Mouse (Mus musculus): ENCODE results near the gene Ascc1.

The Ascc1 gene

DNA sequence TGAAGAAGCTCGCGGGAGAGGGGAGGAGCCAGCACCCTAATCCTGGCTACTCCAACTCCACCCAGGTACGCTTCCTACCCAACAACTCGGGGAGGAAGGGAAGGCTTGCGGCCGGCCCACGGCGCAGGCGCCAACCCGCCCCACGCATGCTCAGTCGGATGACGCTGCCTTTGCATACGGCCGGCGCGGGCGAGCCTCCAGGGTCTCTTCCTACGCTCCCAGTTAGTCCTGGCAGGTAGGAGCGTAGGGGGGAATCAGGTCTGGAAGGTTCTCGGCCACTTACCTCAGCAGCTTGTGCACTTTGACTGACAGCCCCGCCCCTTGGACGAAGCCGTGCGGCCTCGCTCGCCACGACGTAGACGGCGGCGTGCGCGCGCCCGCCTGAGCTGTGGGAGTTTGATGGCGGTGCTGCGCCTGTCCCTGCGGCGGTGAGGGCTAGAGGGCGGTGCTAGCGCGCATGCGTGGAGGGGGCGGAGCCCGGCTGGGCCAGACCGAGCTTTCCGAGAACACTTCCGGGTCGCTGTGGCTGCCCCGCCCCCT, at the start of gene Ascc1, which contains the start of gene Anapc16:
TSS of gene Ascc1 (plus strand) at position 133 of the 540 bp plus-strand sequence.
TSS of gene Anapc16 (minus strand) at position 463 of the 540 bp plus-strand sequence.
- peak; percentile 97 for DNase-seq

DNA sequence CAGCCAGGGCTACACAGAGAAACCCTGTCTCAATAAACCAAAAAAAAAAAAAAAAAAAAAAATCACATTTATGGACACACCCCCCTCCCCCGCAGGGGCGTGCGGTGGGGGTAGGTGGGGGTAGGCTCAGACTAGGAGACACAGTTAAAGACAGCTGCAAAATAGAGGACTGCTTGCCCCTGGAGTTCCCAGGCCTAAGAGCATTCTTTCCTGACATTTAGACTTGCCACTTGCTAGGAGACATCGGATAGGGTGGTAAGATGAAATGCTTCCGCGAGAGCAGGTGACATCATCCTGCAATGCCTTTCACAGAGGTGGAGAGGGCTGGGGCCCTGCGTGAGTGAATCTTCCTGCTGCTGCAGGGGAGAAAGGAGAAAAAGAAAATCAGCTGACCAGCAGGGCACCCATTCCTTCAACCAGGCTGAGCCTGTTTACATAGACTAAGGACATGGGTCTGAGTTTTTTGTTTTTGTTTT, 49.0 kb upstream of the Ascc1 start:
- no peak for DNase-seq

DNA sequence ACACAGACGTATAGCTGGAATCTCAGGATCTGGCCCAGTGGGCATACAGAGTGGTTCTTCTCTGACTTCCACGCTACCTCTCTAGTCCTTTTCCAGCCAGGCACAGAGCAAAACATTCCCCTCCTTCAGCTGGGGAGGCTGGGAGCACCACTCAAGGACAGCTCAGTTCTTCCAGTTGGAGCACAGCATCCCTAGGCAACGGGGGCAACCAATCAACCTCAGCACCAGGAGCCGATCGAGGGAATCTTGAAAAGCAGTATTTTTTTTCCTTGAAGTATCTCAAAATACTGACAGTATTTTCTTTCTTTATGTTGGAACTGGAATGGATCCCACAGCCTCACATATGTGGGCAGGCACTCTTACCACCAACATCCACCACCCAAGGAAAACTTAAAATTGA, 45.9 kb upstream of the Ascc1 start:
- DNase-seq = no peak

DNA sequence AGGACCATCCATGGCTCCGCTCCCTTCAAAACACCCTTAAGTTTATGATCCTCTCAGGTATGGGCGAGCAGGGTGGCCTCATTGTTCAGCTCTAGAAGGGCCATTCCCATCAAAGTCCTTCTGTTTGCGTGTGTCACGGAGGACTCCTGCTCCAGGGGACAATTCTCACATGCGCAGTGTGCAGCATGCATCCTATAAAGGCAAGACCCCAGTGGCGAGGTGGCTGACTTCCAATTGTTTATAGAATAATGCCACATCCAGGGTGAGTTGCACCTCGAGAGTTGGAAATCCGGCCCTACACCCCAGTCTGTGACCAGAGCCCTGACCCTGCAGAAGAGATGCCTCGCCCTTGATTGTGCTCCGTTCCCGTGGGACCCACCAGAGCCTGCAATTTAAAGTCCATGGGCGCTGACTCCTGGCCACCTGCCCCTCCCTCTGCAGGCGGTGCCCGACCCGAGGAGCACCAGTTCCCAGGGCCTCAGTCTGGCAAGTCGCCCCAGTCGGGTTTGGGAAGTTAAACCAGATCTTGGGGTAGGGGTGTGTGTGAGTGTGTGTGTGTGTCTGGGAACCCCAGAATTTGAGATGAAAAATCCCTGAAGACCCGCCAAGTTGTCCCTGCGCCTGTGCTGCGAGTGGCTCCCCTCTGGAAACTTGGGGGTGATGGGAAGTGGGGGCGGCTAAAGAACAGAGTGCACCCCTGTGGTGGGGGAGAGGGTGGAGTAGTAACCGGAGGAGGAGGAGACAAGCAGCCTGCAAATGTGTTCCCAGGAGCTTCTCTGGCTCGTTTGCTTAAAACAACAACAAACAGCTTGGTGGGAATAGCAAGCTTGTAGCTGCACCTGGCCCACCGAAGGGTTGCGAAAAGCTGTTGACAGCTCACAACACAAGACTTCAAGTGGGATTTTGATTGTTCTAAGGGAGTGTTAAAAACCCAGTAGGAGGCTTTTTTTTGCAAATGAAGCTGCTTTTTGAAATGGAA, 45.1 kb upstream of the Ascc1 start:
- peak; percentile 20 for DNase-seq

DNA sequence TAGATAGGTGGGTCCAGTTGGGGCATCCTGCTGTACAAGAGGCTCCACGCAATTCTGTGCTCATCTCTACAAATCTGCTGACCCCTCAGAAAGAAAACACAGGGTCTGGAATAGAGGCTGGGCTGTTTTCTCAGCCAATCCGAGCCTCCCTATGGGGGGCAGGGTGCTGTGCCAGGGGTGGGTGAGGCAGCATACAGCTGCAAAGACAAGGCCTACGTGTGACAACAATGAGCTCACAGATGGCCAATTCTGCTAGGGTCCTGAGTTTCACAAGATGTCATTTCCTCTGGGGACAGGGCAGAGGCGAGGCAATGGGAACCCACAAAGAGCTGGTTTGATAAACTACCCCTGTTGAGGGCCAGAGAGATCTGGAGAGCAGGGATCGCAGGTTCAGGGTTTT, 44.1 kb upstream of the Ascc1 start:
- DNase-seq = no peak

DNA sequence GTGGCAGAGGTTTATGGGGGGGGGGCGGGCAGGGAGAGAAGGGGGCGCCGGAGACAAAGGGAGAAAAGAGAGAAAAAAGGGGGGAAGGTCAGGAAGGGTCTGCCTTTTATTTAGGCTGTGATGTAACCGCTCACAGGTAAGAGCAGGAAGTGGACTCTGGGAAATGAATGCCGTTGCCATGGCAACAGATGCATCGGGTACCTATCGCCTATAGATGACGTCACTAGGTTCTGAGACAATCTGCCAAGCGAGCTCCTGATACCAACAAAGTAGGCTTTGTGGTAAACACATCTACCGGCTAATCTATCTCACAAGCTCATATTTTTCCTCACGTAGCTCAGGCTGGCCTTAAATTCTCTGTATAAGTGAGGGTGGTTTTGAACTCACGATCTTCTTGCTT, 43.1 kb upstream of the Ascc1 start:
- no peak for DNase-seq

DNA sequence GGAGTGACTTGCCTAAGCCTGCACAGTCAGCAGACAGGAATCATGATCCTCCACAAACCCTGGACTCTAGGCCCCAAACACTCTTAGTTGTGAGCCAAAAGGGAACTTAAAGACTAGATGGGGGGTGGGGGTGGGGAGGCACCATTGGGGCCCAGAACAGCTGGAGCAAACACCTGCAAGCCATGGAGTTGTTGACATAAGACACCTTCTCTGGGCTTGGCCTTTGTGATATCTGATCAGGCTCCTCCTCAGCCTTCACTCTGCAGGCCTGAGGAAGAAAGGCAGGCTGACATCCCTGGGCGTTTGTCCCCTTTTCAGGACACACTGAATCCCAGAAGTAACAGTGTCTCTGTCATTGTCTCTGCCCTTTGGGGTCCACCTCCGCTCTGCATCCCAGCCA, 39.0 kb upstream of the Ascc1 start:
- no peak for DNase-seq

DNA sequence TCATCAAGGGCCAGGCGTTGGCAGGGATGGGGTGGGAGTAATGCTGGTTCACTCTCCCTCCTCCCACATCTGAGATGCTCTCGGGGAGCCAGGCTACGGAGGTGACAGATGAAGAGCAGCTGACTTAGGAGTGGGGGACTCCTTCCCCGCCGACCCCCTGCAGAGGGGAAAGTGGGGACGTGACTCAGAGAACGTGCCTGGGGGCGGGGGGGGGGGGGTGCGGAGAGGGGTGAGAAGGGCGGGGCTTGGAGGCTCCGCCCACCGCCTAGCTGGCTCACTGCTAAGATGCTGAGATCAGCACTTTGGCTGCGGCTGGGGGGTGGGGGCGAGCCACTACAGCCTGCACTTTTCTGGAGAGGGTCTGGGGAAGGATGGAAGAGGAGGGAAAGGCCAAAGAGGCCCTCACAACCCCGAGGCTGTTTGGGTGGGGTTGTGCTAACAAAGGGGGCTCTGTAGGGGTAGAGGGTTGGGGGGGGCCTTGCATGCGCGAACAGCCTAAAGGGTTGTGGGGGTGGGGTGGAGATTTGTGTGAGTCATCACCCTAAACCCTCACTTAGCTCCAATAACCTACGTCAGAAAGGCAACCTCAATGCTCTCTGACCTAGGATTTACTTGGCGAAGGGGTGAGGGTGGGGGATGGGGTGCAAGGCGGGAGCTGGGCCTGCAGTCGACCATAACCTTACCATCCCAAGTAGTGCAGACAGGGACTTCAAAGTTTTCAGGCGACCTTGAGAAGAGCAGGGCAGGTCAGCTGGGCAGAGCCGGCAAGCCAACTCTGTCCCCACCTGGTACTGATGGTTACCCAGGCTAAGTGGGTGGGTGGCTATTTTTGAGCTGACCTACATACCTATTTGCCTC, 37.9 kb upstream of the Ascc1 start:
- no peak for DNase-seq

DNA sequence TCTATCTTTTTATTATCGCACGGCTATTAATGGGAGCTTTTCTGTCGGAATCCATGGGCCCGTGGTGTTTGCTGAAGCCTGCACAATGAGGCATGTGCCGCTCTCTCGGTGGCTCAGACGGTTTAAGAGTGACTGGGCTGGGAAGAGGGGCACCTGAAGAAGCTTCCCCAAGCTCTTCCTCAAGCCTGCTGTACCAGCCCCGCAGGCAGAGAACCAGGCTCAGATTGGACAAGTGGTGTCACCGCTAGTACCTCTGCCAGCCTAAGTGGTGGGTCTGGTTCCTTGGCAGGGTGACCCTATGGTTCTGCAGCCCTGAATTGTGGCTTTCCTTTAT, 37.3 kb upstream of the Ascc1 start:
- DNase-seq = no peak

DNA sequence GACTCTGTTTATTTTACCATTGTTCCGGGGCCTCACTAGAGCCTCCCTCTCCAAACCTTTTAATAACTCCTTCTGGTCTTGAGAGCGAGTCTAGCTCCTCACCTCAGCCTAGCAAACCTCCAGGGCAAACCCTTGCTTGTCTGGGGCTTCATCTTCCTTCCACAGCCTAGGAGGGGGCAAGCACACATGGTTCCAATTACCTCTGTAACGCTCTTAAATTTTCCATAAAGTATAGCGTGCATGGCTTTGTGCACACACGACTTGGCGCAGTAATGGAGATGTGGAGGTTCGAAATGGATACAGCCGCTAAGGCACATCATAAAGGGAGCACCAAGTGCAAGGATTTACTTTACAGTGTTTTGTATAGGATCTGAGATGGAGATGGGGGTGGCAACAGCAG, 36.8 kb upstream of the Ascc1 start:
- DNase-seq = no peak

DNA sequence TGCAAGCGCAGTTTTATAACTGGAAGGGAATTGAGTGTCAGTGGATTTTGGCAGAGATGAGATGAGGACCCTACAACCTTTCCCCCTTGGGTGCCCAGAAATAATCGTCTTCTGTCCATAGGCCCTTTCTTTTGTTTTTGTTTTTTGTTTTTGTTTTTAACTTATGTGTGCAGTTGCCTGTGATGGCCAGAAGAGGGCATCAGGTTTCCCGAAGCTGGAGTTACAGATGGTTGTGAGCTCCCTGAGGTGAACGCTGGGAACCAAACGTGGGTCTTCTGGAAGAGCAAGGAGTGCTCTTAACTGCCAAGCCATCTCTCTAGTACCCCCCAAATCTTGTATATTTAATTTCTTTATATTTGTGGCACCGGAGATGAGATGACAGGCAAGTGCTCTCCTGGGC, 35.9 kb upstream of the Ascc1 start:
- no peak for DNase-seq

DNA sequence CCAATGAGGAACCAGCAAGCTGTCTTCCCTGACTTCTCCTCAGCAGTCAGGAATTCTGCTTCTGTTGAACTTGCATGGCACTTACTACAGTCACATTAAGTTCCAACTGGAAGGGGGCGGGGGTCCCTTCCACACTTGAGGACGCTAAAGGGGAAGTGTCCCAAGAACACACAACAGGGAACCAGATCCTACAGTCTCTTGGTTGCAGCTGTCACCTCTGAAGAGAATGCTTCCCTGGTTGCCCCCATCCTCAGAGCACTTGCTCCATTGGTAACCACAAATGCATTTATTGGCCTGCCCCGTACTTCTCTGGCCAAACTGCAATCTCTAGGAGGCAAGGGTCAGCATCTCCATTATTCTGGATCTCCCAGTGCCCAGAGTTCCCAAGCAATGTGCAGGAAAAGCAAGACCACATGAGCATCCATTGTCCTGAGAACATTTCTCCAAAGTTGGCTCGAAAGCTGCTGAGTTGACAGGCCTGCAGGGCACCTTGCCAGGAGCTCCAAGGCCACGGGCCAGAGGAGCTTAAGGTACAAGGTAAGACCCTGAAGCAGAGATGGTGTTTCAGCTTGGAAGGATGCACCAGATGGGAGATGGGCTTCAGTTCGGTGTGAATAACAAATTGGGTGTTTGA, 35.2 kb upstream of the Ascc1 start:
- DNase-seq = peak; percentile 87

DNA sequence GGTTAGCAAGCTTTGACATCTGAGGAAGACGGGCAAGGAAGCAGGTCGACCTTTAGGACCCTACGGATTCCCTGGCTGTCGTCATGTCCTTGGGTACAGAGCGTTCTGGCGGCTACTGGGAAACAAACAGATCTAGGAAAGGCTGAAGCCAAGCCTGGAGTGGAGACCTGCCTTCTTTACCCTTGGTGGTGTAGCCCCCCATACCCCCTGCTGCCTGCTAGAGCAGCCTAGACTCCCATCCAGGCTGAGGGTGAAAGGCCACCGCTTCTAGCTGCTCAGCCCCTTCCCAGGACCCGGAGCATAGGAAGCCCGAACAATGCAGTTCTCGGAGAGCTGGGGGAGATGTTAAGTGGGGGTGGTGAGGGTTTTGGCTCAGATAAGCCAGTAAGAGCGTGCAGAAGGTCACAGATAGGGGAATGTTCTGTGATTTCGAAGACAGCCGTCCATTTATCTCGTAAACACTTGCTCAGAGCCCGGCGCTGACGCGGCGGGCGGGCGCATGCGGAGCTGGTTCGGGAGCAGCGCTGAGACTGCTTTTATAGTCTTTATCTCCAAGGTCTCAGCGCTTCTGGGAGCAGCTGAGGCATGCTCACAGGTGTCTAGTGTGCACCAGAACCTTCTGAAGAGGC, 32.7 kb upstream of the Ascc1 start:
- peak; percentile 80 for DNase-seq

DNA sequence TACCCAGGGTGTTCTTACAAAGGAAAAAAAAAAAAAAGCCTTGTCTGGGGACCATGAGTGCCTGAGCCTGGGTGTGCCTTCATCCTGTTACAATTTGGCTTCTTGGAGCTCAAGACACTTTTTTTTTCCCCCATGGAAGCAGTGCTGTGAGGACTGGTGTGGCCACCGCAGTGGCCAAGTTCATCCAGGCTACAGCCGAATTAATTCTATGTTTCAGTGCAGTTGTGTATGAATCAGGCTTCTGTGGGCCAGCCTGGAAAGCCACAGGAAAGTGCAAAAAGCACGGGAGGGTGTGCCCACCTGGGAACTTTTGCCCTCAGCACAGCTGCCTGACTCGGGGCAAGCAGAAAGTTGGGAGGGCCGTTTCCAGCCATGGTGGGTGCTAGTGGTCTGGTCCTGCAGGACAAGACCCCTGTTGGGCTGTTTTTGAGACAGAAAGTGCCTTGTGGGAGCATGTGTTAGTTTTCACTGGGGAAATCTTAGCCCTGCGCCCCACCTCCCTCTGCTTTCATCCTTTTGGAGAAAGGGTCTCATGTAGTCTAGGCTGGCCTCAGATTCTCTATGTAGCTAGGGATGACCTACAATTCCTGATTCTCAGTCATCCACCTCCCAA, 32.0 kb upstream of the Ascc1 start:
- no peak for DNase-seq

DNA sequence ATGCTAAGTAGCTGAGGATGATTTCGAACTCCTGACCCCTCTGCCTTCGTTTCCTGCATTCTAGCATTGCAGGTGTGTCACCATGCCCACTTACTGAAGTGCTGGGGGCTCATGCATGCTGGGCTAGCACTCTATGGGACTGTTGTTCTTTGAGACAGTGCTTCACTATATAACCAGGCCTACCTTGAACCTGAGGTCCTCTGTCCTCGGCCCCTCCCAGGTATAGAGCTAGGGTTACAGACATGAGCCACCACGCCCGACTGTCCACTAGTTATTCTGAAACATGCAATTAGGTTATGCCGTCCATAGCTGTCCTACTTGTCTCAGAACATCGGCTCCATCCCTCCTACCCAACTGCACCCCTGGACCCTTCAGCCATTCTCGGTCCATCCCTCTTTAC, 30.8 kb upstream of the Ascc1 start:
- DNase-seq = no peak

DNA sequence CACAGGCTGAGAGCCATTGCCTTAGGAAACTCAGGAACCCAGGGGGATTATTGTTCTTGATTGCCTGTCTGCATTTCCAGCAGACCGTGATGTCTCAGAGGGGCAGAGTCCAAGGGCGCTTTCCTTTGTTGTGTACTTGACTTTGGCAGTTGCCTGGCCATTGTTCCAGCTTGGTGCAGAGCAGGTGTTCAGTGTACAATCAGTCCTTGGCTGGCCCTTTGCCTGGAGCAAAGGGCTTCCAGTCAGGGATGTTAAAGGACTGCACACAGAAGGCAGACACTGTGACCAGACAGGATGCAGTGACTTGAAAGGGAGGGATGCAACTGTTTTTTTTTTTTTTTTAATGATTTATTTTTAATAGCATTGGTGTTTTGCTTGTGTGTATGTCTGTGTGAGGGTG, 30.1 kb upstream of the Ascc1 start:
- peak; percentile 83 for DNase-seq

DNA sequence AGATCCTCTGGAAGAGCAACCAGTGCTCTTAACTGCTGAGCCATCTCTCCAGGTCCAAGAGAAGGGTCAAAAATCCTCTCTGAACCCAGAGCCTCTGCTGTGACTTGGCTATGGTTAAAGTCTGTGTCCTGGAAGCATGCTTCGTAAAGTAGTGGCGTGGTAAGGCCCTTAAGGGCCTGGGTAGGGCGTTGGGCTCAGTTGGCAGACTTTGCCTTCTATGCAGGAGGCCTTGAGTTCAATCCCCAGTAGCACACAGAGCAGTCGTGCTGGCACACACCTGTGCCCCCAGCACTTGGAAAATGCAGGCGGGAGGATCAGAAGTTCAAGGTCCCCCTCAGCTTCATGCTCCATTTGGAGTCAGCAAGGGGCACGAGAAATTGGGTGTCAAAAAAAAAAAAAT, 29.6 kb upstream of the Ascc1 start:
- DNase-seq = peak; percentile 62

DNA sequence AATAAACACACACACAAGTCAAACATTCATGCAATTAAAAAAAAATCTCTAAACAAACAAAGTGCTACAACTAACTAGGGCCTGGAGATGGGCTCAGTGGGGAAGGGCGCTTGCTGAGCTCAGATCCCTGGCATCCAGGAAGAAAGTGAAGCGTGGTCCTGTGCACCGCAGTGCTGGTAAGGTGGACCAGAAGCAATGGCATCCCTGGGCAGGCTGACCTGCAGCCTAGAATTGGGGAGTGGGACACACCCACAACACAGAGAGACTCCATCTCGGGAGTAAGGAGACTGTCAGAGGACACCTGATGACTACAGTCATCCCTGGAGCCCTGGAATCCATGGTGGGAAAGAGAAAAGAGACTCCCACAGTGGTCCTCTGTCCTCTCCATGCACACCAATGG, 29.2 kb upstream of the Ascc1 start:
- no peak for DNase-seq

DNA sequence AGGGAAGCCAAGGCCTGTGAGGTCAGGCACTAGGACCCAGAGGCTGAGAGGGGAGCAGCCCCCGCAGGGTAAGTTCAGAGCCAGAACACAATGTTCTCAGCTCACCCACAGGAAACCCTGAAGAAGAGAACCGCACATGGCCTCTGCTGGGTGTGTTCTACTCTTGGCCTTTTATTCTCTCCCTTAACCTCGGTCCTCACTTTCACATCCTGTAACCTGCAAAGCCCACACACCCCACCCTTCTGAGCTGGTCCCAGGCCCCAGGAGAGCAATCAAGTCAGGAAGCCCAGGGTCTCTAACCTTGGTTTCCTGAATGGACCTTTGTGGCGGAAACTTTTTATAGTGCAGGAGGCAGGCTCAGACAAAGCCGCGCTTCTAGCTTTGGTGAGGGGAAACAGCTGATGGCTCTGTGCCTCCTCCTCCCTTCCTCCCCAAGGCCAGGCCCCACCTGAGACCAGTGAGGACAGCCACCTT, 28.4 kb upstream of the Ascc1 start:
- DNase-seq = peak; percentile 87

DNA sequence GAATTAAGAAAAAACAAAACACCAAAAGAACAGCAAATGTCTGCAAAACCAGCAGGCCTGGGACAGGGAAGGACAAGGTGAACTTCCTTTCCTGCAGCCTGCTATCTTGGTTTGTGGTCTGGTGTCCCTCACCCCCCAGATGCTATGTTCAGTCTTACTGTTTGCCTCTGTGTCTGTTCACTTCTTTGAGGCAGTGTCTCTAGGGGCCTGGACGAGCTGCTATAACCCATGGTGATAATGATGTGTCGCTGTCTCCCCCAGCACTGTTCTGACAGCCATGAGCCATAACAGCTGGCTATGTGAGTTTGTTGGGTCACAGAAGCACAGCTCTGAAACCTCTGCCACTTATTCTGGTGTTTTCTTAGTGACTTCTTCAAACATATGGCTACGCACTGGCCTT, 27.8 kb upstream of the Ascc1 start:
- DNase-seq = no peak

DNA sequence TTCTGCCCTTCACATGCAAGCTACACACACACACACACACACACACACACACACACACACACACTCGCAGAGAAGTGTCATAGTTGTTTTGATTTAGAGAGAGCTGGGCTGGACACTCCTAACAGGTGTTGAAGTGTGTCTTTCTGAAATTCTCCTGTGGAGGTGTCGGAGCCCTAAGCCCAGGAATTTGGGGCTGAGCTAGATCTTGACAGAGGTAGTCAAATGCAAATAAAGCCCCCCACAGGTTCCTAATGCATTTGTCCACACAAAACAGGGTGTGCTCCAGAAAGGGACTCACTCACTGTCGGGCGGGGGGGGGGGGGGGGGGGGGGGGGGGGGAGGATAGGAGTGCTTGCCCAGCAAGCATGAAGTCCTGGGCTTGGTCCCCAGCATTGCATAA, 25.5 kb upstream of the Ascc1 start:
- DNase-seq = no peak
